Mouse (Mus musculus) lung, adult 2 months (tissue): Measurements from ENCODE around the gene Tspo.

Experiments used
- CTCF ChIP-seq: fragments of 200-500 bp; IDR thresholded peaks from 2 replicates; pipeline ENCODE4 v1.5.1; 2011; ENCODE audit warnings: mild to moderate bottlenecking, low read length, control low read depth; ENCODE audit not compliant: insufficient read depth
- POLR2A ChIP-seq: fragments of 200-500 bp; IDR thresholded peaks from 2 replicates; pipeline ENCODE4 v1.6.1; 2011; ENCODE audit warnings: low read depth, mild to moderate bottlenecking, control low read depth, low read length, borderline replicate concordance; ENCODE audit errors: extremely low read depth

DNA sequence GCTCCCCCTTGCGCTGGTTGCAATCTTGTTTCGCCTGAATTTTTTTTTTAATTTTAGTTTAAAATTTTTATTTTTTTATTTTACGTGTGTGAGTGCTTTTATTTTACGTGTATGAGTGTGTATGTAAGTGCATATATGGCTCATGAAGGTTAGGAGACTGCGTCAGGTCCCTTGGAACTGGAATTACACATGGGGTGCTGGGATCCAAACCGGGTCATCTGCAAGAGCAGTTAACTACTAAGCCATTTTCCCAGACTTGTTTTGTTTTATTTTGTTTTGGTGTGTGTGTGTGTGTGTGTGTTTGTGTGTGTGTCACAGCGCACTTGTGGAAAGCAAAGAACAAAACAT is 31.9 kb downstream of the Tspo start:
- no peak for TF ChIP-seq CTCF
- no peak for TF ChIP-seq POLR2A
